Mouse (Mus musculus): ENCODE results near the gene Kif19a.

Gene Kif19a

GRCm38 (mm10) chr11:114764820-114765818, at the start of gene Kif19a:
Kif19a (plus strand) TSS chr11:114765388.
- DNase-seq (ENCODE audit: low read depth, low spot score) = peak; percentile 57

- DNase-seq (ENCODE audit: low read depth, low spot score) = no peak
Measured at GRCm38 (mm10) chr11:114715531-114715930, 49.7 kb upstream of the Kif19a start.

DNA sequence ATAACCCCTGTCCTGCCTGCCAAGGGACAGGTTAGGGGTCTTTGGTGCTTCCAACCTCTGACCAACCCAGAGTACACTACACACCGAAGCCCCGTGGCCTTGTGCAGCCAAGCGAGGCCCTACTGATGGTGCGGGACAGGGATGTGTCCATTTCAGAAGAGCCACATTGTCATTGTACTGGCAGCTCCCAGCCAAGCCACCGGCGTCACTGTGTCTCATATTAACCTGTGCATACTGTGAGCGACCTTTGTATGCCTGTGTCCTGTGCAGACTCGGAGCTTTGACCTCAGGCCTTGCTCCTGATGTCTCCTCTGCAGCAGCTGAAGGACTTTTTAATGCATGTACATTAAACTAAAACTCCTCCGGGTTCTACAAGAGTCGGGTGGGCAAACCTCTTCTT, 44.7 kb upstream of the Kif19a start:
- DNase-seq (ENCODE audit: low read depth, low spot score) = no peak

DNA sequence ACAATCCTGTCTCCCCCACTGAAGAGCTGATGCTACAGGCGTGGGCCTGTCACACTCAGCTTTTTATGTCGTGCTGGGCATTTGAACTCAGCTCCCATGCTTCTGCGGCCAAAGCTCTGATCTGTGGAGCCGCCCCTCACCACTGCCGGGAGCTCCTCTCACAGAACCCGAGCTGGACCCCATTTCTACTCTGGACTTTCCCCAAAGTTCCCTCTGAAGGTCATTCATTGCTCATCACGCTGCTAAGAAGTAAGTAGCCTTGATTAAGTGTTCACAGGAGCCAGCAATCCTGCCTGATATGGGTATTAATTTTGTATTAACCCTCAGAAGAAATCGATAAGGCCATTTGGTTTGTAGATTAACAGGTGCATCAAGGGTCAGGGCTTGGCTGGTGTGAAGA, 42.8 kb upstream of the Kif19a start:
- no peak for DNase-seq (ENCODE audit: low read depth, low spot score)

GRCm38 (mm10) chr11:114723030-114723429, 42.2 kb upstream of the Kif19a start:
- no peak for DNase-seq (ENCODE audit: low read depth, low spot score)

DNA sequence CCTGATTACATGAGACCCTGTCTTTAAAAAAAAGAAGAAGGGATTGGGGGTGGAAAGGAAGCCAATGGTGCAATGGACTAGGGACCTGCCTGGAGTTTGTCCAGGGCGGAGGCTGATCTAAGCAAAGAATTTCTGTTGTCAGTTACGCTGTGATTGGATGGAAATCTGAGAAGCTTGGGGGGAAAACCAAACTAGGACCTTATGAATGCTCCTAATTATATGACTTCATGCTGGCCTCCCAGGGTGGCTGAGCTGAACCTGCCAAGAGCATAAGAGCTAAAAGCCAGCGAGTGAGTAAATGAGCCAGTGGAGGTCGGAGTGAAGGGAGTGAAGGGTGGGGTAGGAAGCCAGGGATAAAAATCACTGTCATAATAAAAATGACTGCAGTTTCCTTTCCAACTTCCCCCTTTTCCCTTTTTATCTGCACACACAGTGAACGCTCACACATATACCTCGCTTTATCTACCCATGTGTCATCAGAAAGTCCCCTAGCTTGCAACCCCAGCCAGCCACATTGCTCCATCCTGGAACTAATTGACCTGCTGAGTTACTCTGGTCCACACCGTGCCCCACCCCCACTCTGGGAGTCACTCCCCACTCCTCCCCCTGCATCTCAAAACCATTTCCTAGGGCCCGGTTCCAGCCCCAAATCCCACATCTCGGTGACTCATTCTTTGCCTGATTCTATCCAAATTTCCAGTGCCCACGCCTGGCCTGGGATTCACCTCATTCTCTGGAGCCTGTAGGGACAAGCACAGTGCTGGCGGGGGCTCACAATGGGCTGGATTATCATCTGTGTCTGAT, 40.2 kb upstream of the Kif19a start:
- no peak for DNase-seq (ENCODE audit: low read depth, low spot score)

DNA sequence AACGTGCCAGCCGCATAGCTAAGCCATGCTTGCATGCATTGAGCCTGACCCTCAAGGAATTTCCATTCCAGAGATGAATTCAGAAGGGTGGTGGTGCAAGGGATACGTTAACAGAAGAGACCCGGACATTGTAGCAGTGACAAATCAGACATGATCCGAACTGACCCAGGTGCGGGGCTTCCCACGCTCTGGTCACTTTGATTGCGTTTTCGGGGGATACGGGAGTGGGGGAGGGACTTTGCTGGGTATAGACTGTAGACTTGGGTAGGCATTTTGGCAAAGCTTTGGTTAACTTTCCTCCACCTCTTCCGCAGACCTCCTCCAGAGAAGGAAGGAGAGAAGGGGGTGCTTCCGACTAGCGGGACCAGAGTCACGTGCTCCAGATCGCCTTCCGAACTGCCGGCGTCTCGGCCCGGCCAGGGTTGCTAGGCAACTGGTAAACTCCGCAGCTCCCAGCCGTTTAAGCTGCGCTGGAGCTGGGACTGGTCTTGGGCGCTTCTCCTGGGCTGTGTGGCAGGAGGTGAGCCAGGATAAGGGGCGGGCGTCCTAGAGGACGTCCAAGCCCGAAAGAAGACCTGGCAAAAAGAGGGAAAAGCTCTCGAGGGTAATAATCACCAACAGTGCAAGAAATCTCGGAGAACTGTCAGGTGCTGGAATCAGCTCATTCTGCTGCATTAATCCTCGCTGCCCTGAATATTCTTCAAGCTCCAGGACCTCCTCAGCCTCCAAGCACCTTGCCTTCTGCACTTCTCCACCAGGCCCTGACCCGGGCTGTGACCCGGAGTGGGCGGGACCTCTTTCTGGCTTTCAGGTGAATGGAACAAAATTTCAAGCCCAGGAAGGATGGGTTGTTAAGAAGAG, 38.0 kb upstream of the Kif19a start, which contains the start of gene Dnaic2:
TSS of gene Dnaic2 (plus strand) at position 444 of the 861 bp plus-strand sequence.
- DNase-seq (ENCODE audit: low read depth, low spot score) = peak; percentile 57

- DNase-seq (ENCODE audit: low read depth, low spot score) = no peak
Measured at GRCm38 (mm10) chr11:114727826-114728186, 37.4 kb upstream of the Kif19a start.

DNA sequence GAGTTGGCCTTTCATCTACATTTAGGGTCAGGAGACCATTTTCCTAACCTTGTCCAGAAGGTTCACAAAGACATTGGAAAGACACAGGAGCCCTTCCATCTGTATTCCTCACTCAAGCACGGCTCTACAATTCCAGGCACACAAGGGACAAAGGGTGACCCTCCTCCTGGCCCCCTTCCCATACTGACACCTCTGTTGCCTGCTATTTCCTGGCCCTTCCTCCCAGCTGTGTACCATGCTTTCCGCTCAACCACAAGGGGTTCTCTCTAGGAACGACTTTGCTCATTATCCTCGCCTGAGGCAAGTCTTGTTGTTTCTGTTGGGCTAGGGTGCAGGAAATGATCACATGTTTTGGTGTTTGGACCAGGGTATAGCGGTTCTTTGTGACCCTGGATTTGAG, 36.9 kb upstream of the Kif19a start:
- DNase-seq (ENCODE audit: low read depth, low spot score) = no peak

GRCm38 (mm10) chr11:114729832-114730363, 35.3 kb upstream of the Kif19a start:
- no peak for DNase-seq (ENCODE audit: low read depth, low spot score)

GRCm38 (mm10) chr11:114731711-114732110, 33.5 kb upstream of the Kif19a start:
- DNase-seq (ENCODE audit: low read depth, low spot score) = no peak

DNA sequence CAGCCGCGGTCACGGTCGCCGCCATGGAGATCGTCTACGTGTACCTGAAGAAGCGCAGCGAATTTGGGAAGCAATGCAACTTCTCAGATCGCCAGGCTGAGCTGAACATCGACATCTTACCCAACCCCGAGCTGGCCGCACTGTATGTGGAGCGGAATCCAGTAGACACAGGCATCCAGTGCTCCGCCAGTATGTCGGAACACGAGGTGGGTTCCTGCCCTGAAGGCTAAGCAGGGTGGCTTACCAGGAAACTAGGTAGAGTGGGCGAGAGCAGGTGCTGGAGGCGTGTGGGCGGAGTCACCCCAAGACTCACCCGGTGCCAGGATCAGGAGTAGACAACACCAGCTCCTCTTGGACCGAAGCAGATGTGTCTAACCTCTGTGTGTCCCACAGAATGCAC, 32.3 kb upstream of the Kif19a start:
- DNase-seq (ENCODE audit: low read depth, low spot score) = no peak

- no peak for DNase-seq (ENCODE audit: low read depth, low spot score)
Measured at GRCm38 (mm10) chr11:114736111-114736510, 29.1 kb upstream of the Kif19a start.

DNA sequence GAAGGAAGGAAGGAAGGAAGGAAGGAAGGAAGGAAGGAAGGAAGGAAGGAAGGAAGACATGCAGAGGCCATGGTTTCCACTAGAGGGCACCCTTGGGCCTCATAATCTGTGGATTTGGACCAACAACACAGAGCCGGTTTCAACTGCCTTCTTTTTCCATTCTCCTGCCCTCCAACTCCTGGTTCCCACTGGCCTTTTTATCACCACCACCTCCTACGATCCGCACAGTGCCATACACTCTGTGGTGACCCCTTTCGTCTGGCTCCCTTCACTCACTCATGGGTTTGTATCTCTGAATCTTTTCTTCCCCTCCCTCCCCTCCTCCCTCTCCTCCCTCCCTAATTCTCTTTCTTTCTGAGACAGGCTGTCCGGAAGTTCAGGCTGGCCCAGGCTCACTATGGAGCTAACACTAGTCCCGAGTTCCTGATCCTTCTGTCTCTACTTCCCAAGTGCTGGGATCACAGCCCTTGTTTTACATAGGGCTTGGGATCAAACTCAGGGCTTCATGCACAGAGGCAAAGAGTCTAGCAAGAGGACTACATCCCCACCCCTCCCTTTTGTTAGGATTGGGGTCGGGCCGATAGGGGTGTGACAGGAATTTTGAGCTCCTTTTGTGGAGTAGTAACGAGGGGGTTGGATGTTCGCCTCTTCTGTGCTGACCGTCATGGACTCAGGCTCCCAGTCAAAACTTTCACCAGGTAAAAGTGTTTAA, 28.1 kb upstream of the Kif19a start:
- peak; percentile 40 for DNase-seq (ENCODE audit: low read depth, low spot score)

- no peak for DNase-seq (ENCODE audit: low read depth, low spot score)
Measured at GRCm38 (mm10) chr11:114740598-114740997, 24.6 kb upstream of the Kif19a start.

DNA sequence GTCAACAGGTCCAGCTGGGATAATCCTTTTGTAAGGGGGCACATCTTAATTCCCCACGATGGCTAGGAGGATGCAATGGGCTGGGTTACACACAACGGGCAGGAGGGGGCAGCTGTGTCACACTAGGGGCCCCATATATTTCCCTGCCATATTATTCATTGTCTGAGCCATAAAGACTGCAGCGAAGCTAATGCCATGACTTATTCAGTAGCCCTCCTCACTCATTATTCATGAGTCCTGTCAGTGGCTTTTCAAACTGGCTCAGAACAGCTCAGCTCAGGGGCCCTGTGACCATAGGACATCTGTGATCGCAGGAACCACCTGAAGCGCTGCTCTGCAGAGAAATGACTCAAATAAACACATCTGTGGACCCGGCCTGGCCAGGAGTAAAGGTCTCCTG, 23.7 kb upstream of the Kif19a start:
- no peak for DNase-seq (ENCODE audit: low read depth, low spot score)

- DNase-seq (ENCODE audit: low read depth, low spot score) = peak; percentile 78
Measured at GRCm38 (mm10) chr11:114745134-114745533, 20.1 kb upstream of the Kif19a start.

DNA sequence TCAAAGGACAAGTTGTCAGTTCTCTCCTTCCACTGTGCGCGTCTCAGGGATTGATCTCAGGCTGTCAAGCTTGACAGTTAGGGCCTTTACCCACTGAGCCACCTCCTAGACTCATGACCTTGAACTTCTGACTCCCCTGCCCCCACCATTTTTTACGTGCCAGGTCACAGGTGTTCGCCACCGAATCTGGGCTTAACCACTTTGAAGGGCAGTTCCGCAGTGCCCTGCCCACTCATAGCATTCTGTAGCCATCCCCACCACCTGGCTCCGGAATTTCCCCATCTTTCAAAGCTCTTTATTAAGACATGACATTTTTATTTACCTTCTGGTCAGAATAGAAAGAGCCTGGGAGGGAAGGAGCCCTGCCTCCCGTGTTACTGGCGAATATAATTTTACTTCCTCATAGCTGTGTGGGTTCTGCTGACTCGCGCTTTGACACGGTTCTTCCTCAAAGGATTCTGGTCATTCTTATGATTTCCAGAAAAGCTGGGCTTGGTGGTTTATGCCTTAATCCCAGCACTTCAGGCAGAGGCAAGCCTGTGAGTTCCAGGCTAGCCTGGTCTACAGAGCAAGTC, 17.5 kb upstream of the Kif19a start:
- no peak for DNase-seq (ENCODE audit: low read depth, low spot score)

DNA sequence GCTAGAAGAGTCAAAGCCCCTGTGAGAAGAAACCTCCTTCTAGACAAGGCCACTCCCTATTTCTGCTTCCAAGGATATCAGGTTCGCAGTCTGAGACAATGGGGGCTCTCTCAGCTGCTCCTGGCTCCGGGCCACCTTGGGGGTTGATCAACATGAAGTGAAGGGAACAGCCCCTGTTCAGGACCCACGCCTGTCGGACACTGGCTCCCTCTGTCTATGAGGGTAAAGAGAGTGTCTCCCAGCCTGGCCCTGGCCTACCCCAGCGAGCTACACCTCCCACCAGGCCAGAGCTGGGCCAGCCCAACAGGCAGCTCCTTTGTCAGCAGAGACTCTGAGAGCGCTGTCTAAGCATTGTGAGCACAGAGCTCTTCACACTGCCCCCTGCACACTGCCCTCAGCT, 4.7 kb downstream of the Kif19a start:
- DNase-seq (ENCODE audit: low read depth, low spot score) = no peak

DNA sequence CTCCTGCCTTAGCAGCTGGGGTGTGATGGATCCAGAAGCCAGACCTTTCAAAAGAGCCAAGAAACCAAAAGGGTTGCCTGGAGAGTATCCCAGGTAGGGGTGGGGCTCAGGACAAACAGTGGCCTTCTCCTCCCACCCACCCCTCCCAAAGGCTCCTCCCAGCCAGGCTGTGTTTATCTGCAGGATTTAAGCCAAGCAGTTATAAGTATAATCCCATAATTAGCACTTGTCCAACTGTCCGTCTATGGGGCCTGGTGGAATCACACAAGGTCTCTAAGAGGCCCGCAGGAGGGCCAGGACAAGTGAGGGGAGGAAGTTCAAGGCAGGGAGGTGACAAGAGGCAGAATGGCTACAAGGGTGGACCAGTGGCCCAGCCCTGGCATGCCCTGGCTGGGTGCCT, 6.7 kb downstream of the Kif19a start:
- DNase-seq (ENCODE audit: low read depth, low spot score) = no peak

All from embryo, embryonic 11.5 days (tissue).